Mouse (Mus musculus): Measurements from ENCODE around the gene Rest.

DNA sequence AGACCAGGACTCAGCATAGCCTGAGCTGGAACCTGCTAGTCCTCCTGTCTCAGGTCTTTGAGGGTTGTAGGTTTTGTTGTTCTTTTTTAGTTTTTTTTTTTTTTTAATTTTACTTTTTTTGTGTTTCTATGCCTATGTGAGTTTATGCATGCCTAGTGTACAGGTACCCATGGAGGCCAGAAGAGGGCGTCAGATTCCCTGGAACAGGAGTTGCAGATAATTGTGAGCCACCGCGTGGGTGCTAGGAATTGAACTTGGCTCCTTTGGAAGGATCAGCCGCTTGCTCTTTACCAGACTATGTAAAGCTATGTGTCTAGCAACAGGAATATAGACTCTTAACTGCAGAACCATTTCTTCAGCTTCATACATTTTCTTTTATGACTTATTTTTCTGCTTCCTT, 48.9 kb downstream of the Rest start:
- no peak for TF ChIP-seq NANOG (IDR thresholded peaks at IDR 0.05; ENCODE audit: borderline replicate concordance, low read length)
- peak; percentile 40 for TF ChIP-seq CTCF (conservative IDR thresholded peaks at IDR 0.05; ENCODE audit: low read length)
- TF ChIP-seq POU5F1 (IDR thresholded peaks at IDR 0.05; ENCODE audit: borderline replicate concordance, low read length): no peak
